Mouse (Mus musculus): Measurements from ENCODE around the gene Negr1.

Gene Negr1

GRCm38 (mm10) chr3:156903925-156904576 is 342.5 kb downstream of the Negr1 start:
- DNase-seq (ENCODE audit: low spot score in 2 of 2), result peak; percentile 55 to 62

DNA sequence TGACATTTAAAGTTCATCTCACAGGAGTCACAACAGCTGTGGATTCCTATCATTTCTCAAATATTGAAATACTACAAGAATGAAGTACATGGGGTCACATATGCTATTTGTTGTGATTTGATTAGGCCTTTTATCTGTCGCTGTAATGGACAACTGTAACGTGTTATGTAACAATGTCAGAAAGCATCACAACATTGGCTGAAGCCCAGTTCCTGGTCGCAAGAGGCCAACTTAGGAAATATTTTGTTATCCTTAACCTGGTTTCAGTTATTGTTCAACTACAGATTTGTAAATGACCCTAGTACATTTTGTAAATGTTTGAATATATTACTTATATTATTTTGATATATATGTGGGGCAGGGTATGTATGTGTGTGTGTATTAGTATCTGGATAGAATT is 351.2 kb downstream of the Negr1 start:
- DNase-seq (ENCODE audit: low spot score in 2 of 2), result no peak

GRCm38 (mm10) chr3:156921369-156921768 is 359.8 kb downstream of the Negr1 start:
- no peak for DNase-seq (ENCODE audit: low spot score in 2 of 2)

- DNase-seq (ENCODE audit: low spot score in 2 of 2), result no peak
Measured at GRCm38 (mm10) chr3:156923159-156923558, 361.6 kb downstream of the Negr1 start.

DNA sequence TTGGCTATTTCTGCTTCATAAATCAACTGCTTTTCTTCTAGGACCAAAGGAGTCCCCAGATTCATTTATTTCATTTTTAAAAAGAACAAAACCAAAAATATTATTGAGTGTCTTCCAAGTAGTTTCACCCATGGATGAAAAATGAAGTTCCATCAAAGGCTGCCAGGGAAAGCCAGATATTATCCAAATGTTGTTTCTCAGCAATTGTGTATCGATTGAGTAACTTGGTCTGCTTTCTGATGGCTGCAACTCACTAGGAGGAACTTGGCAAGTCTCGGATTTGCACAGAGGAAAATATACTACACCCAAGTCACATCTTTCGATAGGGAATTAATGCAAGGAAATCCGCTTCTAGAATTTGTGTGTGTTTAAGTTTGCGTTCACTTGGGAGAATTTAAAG is 363.5 kb downstream of the Negr1 start:
- no peak for DNase-seq (ENCODE audit: low spot score in 2 of 2)

GRCm38 (mm10) chr3:156928396-156929061 is 366.9 kb downstream of the Negr1 start:
- no peak for DNase-seq (ENCODE audit: low spot score in 2 of 2)

DNA sequence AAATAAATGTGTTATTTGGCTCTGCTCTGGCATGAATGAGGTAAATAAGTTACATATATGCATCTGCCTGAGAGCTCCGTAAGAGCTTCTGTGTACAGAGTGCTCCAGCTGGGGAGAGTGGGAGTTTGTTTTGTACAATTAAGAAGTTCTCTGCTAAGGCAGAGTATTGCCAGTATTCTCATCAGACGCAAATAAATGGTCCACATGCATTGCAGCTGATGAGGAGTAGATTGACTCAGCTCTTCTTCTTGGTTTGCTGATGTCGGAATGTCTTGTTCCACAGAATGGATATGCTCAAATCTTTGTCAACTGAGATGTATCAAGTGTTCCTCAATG is 367.4 kb downstream of the Negr1 start:
- peak; percentile 41 to 55 for DNase-seq (ENCODE audit: low spot score in 2 of 2)

- no peak for DNase-seq (ENCODE audit: low spot score in 2 of 2)
Measured at GRCm38 (mm10) chr3:156929677-156930440, 368.3 kb downstream of the Negr1 start.

- DNase-seq (ENCODE audit: low spot score in 2 of 2), result no peak
Measured at GRCm38 (mm10) chr3:156931011-156931410, 369.4 kb downstream of the Negr1 start.

DNA sequence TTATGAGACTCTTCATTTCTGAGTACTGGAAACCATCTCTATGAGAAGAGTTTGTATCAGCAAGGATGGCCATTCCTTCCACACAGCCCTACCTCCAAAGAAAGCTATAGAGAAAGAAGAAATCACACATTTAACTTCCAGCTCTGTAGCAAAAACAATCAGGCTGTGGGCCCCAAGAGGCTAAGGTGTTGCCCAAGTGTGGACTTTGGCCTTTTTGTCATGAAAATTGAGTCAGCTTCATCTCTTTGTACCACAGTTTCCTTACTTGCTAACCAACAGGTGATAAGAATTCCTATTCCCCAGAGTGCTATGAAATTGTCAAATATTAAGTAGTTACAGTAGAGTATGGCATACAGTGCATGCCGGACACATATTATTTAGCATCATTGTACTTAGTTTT is 369.9 kb downstream of the Negr1 start:
- no peak for DNase-seq (ENCODE audit: low spot score in 2 of 2)

GRCm38 (mm10) chr3:156934778-156935290 is 373.2 kb downstream of the Negr1 start:
- DNase-seq (ENCODE audit: low spot score in 2 of 2), result no peak

DNA sequence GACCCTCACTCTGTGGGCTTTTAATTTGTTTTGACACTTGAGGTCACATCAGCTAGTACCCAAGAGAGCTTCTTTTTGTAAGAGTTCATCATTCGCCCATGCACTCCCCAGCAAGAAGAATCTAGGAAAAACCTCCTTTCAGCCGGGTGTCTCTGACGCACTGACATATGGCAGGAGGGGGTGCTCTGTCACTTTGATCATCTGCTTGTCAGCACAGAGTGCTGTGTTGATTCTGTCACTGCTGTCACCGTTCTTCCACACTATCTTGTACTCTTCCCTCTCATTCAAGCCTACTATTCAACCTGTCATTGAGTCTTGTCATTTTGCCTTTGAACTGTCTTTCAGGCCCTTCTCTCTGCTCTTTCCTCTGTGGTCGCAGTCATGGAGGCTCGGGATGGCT is 385.8 kb downstream of the Negr1 start:
- DNase-seq (ENCODE audit: low spot score in 2 of 2), result no peak

DNA sequence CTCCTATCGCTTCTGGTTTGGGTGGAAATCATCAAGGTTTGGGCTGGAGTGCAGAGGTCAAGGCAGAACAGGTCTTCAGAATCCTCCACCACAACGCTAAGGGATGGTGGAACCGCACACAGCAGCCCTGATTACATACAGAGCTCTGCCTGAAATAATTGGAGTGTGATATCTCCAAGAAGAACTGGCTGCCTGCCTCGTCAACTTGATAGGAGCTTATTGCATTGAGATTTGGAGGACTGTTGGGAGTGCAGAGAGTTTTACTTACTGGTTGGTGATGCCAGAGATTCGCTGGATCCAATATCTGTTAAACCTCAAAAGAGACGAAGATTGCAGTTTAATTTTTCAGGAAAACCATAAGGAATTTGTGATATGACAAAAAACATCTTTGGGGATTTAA is 391.4 kb downstream of the Negr1 start:
- no peak for DNase-seq (ENCODE audit: low spot score in 2 of 2)

DNA sequence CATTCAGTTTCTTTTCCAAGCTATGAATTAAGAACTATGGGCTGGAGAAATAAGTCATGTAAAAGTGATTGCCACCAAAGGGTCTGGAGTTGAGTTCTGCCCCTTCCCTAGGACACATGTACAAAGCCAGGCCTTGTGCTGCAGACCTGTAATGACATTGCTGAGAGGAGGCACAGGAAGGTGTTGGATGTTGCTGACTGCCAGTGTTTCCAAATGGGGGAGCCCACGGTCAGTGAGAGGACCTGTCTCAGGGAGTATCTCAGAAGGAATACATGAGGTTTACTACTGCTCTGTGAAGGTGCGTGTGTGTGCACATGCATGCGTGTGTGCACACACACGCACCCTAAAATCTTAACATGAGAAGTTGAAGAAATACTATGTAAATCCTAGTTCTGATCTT is 393.5 kb downstream of the Negr1 start:
- no peak for DNase-seq (ENCODE audit: low spot score in 2 of 2)

DNA sequence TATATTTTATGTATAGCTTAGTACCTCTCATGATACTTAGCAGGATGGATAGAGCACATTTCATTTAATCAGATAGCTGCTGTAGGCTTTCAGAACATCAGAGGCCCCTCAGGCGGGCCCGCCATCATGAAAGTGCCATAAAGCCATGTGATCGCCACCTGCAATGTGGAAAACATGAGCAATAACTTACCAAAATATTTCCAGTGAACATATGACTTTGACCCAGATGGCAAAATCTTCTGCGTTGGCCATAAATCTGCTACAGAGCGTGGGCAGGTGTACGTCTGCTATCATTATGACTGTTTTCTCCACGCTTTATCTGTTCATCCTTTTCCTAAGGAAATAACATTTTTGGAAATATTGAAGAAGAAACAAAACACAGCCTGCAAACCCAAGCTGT is 397.0 kb downstream of the Negr1 start:
- DNase-seq (ENCODE audit: low spot score in 2 of 2), result peak; percentile 64 to 72

GRCm38 (mm10) chr3:156968764-156969163 is 407.2 kb downstream of the Negr1 start:
- no peak for DNase-seq (ENCODE audit: low spot score in 2 of 2)

- no peak for DNase-seq (ENCODE audit: low spot score in 2 of 2)
Measured at GRCm38 (mm10) chr3:156971104-156971503, 409.5 kb downstream of the Negr1 start.

GRCm38 (mm10) chr3:156976816-156977215 is 415.2 kb downstream of the Negr1 start:
- DNase-seq (ENCODE audit: low spot score in 2 of 2), result no peak

GRCm38 (mm10) chr3:156980042-156980716 is 418.6 kb downstream of the Negr1 start:
- DNase-seq (ENCODE audit: low spot score in 2 of 2), result no peak

DNA sequence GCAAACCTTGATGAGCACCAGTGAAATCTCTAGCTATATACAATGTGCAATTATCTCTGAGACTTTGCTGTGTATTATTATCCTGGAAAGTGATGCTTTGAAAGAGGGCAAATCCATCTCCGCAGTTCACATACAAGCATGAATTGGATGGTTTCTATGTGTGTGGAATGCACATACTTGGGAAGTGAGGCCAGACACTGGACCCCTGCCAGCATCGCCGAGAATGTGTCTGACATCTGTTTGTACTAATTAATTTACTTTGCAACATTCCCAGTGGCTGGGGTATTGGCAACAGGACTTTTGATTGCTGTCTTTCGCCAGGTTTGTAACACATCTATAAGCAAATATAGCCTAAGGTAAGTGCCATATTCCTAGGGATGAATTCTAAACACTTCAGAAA is 420.5 kb downstream of the Negr1 start:
- DNase-seq (ENCODE audit: low spot score in 2 of 2), result no peak

GRCm38 (mm10) chr3:156987113-156987512 is 425.5 kb downstream of the Negr1 start:
- DNase-seq (ENCODE audit: low spot score in 2 of 2), result no peak

DNA sequence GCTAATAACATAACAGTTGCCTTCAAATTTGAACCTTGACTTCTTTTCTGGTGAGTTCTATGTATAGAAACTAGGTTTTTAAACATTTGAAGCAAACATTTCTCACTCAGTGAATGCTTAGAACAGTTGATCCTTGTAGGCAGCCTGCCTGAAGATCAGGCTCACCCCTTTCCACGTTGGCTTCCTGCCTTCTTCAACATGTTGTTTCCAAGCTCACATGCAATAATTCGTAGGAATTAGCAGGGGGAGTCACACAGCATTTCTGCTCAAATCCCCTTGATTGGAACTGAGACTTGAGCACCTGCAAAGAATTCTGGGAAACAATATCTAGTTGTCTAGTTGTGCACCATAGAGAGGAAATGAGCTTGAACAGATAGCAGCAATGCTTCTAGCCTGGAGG is 430.6 kb downstream of the Negr1 start:
- no peak for DNase-seq (ENCODE audit: low spot score in 2 of 2)

Measured in right cerebral cortex, adult 2 months (tissue).